Mouse (Mus musculus) kidney, adult 2 months (tissue): Measurements from ENCODE around the gene E130114P18Rik. TPM values are rescaled to one million over a fixed set of nuclear protein-coding genes. Genes with fewer than 3 reads are reported as not detected.

Source experiments
- DNase-seq: peaks from one replicate; pipeline ENCODE4 v3.0.0; 2021
- H3K27ac ChIP-seq: fragments of 200-500 bp; 2 replicates; pipeline ENCODE4 v1.5.1; 2012; ENCODE audit warnings: low read depth, low read length, control low read depth, inconsistent platforms; ENCODE audit not compliant: insufficient read depth
- H3K27me3 ChIP-seq: fragments of 200-500 bp; replicated peaks from 2 replicates; pipeline ENCODE4 v1.6.1; 2012; ENCODE audit warnings: mild to moderate bottlenecking, moderate library complexity, low read length, inconsistent platforms; ENCODE audit not compliant: control insufficient read depth, insufficient read depth
- H3K36me3 ChIP-seq: fragments of 200-500 bp; 2 replicates; pipeline ENCODE4 v1.6.1; 2012; ENCODE audit warnings: mild to moderate bottlenecking, moderate library complexity, low read length, inconsistent platforms; ENCODE audit not compliant: control insufficient read depth, insufficient read depth
- H3K4me1 ChIP-seq: fragments of 200-500 bp; 2 replicates; pipeline ENCODE4 v1.6.1; 2011; ENCODE audit warnings: low read length; ENCODE audit not compliant: control insufficient read depth, insufficient read depth
- H3K4me3 ChIP-seq: fragments of 200-500 bp; 2 replicates; pipeline ENCODE4 v1.5.1; 2011; ENCODE audit warnings: mild to moderate bottlenecking, low read depth, low read length, control low read depth; ENCODE audit not compliant: insufficient read depth
- CTCF ChIP-seq: fragments of 200-500 bp; conservative IDR thresholded peaks from 2 replicates; pipeline ENCODE4 v1.5.1; 2011; ENCODE audit warnings: low read depth, mild to moderate bottlenecking, control low read depth, low read length, moderate library complexity, mixed read lengths; ENCODE audit not compliant: insufficient read depth, insufficient read length
- POLR2A ChIP-seq: fragments of 200-500 bp; IDR thresholded peaks from one replicate; pipeline ENCODE4 v1.6.1; 2011; ENCODE audit warnings: low read depth, low read length, control low read depth
- WGBS: fragments of 180-500 bp; shearing (Covaris S2); methylation state at CpG from one replicate; pipeline ENCODE4 v1.1.7; 2018; 5-methylcytosine and 5-hydroxymethylcytosine counted together
- polyA plus RNA-seq: library from polyadenylated mRNA; depleted of rRNA; stranded (reverse); fragments of >200 nt; gene quantifications from 2 replicates; pipeline ENCODE4 v1.2.3, GENCODE M21; 2012

E130114P18Rik gene
- polyA plus RNA-seq, 1 experiment: 0.45 TPM

DNA sequence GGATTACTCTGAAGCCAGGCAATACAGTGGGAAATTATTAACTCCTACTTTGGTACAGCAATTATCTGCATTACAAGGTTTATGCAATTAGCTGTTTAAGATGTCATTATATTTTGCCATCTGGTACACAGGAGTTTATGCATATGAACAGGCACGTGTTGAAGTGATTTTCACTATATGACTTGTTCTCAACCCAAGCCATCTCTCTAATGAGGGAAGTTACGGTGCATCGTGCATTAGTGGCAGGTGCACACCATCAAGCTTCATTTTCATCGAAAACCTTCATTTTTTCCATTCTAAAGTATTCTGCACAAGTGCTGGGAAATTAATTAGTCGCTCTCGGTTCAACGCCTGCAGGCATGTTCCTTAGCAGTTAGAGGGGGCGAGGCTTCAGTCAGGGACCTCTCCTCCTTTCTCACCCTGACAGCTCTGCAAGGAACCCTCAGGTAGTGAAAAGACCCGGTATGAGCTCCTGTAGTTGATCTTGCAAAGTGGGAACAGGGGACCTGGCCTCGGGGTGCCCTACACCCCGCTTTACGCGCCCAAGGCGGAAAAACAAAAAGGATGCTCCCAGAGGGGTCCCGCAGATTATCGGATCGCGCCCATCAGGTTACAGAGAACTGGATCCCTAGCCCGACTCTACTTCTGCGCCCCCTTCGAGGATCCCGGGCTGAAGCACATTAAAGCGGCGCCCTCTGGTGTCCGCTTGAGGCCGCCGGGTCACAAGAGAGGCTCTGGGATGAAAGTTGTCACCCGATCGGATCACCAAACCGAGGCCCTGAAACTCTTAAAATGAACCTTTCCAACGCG is 32.4 kb downstream of the E130114P18Rik start:
- no peaks in the 10 kb centered on the region for H3K36me3 ChIP-seq
- DNase-seq: peak; percentile 79
- 7% methylated on average over 32 of the region's 32 CpGs for WGBS
- no peak overlapping the region for H3K27ac ChIP-seq
- TF ChIP-seq POLR2A: no peak
- peak; percentile 65 for TF ChIP-seq CTCF
- H3K4me3 ChIP-seq: peak overlapping the region; percentile 44
- H3K27me3 ChIP-seq: no peaks in the 10 kb centered on the region
- 0 out of 2 replicates have a peak, but pooled peaks cover 4% of the 10 kb centered on the region for H3K4me1 ChIP-seq

DNA sequence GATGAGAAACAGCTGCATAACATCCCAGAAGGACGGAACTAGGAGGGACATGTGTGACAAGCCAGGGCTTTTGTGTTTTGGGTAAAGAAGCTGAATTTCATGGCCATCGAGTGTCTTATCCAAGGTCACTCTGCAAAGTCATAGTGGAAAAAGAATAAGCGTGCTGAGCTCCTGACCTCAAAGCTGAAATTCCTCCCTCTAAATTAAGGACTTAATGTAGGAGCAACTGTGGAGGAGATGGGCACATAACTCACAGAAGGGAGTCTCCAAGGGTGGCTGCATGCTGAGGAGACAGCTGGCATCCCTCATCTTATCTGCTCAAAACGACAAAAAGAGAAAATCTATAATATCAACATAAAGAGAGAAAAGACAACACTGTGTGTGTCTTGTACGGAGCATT is 33.9 kb downstream of the E130114P18Rik start:
- no peaks in the 10 kb centered on the region for H3K36me3 ChIP-seq
- no peak overlapping the region for H3K4me3 ChIP-seq
- DNase-seq: no peak
- 0 out of 2 replicates have a peak, but pooled peaks cover 4% of the 10 kb centered on the region for H3K4me1 ChIP-seq
- H3K27ac ChIP-seq: no peak overlapping the region
- no peaks in the 10 kb centered on the region for H3K27me3 ChIP-seq
- WGBS: 64% methylated on average over 5 of the region's 5 CpGs
- no peak for TF ChIP-seq CTCF

DNA sequence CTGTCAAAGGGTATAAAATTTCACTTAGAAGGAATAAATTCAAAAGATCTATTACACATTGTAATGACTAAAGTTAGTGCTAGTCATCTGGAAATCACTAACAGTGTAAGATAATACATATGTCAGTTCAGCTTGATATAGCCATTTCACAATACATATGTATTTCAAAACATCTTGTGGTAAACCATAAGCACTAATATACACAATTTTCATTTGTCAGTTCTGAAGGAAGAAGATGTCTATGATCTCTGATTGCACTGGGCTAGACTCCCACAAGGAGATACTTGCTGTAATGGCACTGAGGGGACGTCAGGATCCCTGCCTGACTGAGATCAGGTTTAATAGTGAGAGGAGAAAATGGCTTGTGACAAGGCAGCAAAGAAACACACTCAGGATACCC is 44.5 kb downstream of the E130114P18Rik start:
- H3K27me3 ChIP-seq: no peaks in the 10 kb centered on the region
- H3K4me3 ChIP-seq: no peak overlapping the region
- no peaks in the 10 kb centered on the region for H3K36me3 ChIP-seq
- TF ChIP-seq CTCF: no peak
- TF ChIP-seq POLR2A: no peak
- DNase-seq: no peak
- H3K4me1 ChIP-seq: no peaks in the 10 kb centered on the region
- WGBS: 48% methylated on average over 1 of the region's 1 CpGs
- H3K27ac ChIP-seq: no peak overlapping the region

DNA sequence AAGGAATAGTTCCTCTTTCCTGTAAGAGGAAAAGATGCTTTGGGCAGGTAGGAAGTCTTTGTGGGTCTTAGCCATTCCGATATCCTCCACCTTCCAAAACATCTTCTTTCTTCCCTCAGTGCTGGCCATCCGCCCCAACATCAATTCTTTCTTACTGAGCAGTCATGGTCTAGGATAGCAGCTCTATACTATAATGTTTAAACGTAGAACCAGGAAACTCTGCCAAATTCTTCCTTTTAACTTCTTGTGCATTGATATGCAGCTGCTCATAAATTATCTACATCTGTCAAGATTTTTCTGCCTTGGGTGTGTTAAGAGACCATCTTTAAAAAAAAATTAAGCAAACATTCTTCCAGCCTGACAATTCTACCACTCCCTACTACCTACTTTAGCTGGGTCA is 47.5 kb downstream of the E130114P18Rik start:
- no peak for DNase-seq
- whole genome bisulfite sequencing: 71% methylated on average over 3 of the region's 3 CpGs
- Histone ChIP-seq H3K4me1 (no peaks in the 10 kb centered on the region), H3K4me3 (no peak overlapping the region), H3K27ac (no peak overlapping the region), H3K36me3 (no peaks in the 10 kb centered on the region), H3K27me3 (no peaks in the 10 kb centered on the region)
- TF ChIP-seq CTCF (no peak), POLR2A (no peak)

DNA sequence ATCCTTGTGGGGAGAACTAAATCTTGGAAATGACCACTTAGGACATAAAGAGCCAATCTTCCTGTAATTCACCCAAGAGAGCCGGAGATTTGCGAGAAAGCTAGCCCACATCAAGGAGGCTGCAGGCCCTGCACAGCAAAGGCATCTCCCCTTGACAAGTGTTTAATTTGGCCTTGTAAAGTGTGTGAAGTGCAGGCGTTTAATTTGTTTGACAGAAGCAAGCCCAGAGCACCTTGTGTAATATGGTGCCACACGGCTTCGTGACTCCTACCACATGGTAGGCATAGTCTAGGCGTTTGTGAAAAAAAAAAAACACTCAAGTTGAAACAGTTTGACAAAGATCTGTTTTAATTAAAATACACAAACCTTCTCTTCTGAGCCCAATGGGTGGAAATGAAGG is 47.9 kb downstream of the E130114P18Rik start:
- H3K4me1 ChIP-seq: no peaks in the 10 kb centered on the region
- H3K27ac ChIP-seq: no peak overlapping the region
- TF ChIP-seq POLR2A: no peak
- no peak for TF ChIP-seq CTCF
- no peaks in the 10 kb centered on the region for H3K36me3 ChIP-seq
- H3K4me3 ChIP-seq: no peak overlapping the region
- no peak for DNase-seq
- 75% methylated on average over 6 of the region's 6 CpGs for WGBS
- H3K27me3 ChIP-seq: no peaks in the 10 kb centered on the region

DNA sequence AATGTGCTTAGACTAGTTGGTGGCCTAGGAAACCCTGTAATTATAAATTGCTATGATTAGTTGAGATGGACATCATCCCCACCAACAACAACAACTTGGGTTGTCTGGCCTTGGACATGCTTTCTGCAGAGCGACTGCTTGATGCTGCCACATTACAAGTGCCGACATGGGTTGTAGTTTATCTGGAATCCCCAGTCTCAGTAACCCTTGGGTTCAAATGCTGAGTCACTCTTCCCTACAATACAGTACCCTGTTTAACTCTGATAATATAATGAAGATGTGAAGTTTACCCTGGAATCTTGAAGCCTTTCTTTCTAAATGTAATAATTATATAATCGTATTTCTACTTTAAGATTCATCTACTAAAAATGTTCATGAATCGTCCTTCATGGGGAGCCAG is 49.4 kb downstream of the E130114P18Rik start:
- no peak overlapping the region for H3K4me3 ChIP-seq

DNA sequence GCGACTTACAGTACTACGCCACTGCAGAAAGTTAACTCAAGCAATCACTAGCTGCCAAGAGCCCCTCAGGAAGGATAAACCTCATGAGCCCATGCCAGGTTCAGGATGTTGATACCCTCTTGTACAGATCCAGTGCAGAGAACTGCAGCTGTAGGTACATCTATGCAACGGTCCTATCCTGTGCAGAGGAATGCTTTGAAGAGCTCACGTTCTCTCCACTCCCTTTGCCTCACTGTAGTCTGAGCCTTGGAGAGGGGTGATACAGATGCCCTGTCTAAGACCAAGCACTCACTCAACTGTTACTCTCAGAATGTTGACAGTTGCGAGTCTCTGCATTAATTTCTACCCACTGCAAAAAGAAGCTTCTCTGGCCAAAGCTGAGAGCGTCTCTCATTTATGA is 54.5 kb downstream of the E130114P18Rik start:
- DNase-seq: no peak
- 85% methylated on average over 6 of the region's 6 CpGs for WGBS
- Histone ChIP-seq H3K36me3 (no peaks in the 10 kb centered on the region), H3K4me3 (no peak overlapping the region), H3K27ac (no peak overlapping the region), H3K4me1 (no peaks in the 10 kb centered on the region), H3K27me3 (no peaks in the 10 kb centered on the region)
- TF ChIP-seq CTCF (no peak), POLR2A (no peak)

More for the DNA sequence above, 49.4 kb downstream of the E130114P18Rik start:
- H3K27me3 ChIP-seq: no peaks in the 10 kb centered on the region
- H3K36me3 ChIP-seq: no peaks in the 10 kb centered on the region
- WGBS: 91% methylated on average over 4 of the region's 4 CpGs
- H3K4me1 ChIP-seq: no peaks in the 10 kb centered on the region
- no peak overlapping the region for H3K27ac ChIP-seq
- TF ChIP-seq CTCF (no peak), POLR2A (no peak)
- no peak for DNase-seq
